Mouse (Mus musculus) thymus, postnatal 25 days (tissue): Measurements from ENCODE around the gene Pigb.

Experiments used
- DNase-seq: peaks from one replicate; pipeline ENCODE4 v3.0.0; 2022

Gene Pigb

GRCm38 (mm10) chr9:72987703-72988102, 52.5 kb downstream of the Pigb start:
- DNase-seq: no peak

- peak; percentile 96 for DNase-seq
Measured at GRCm38 (mm10) chr9:72985250-72986220, 54.6 kb downstream of the Pigb start, which contains the start of the genes Ccpg1os and Ccpg1. Gene Ccpg1os (minus strand): TSS chr9:72985382. Gene Ccpg1 (plus strand): TSS chr9:72985429.

- DNase-seq: no peak
Measured at GRCm38 (mm10) chr9:72983066-72983465, 57.1 kb downstream of the Pigb start.

- DNase-seq: no peak
Measured at GRCm38 (mm10) chr9:72975242-72975641, 64.9 kb downstream of the Pigb start.

- DNase-seq: no peak
Measured at GRCm38 (mm10) chr9:72974734-72975133, 65.4 kb downstream of the Pigb start.

- DNase-seq: no peak
Measured at GRCm38 (mm10) chr9:72972984-72973383, 67.2 kb downstream of the Pigb start.

GRCm38 (mm10) chr9:72972435-72972834, 67.7 kb downstream of the Pigb start:
- no peak for DNase-seq

- peak; percentile 36 for DNase-seq
Measured at GRCm38 (mm10) chr9:72969874-72970273, 70.3 kb downstream of the Pigb start.

- peak; percentile 63 for DNase-seq
Measured at GRCm38 (mm10) chr9:72968349-72969061, 71.7 kb downstream of the Pigb start.

- DNase-seq: peak; percentile 76
Measured at GRCm38 (mm10) chr9:72961959-72962358, 78.2 kb downstream of the Pigb start.

GRCm38 (mm10) chr9:72961346-72961745, 78.8 kb downstream of the Pigb start:
- DNase-seq: no peak

- DNase-seq: peak; percentile 80
Measured at GRCm38 (mm10) chr9:72958521-72959450, 81.4 kb downstream of the Pigb start, which contains the start of the genes Dyx1c1 and Gm44503. Gene Dyx1c1 (plus strand): TSS chr9:72958785. Gene Gm44503 (plus strand): TSS chr9:72958852.
